Mouse (Mus musculus): ENCODE data around the gene Atp5j. TPM values are rescaled to one million over a fixed set of nuclear protein-coding genes. Genes with fewer than 3 reads are reported as not detected.

The Atp5j gene
- polyA plus RNA-seq, 1 experiment from 2014 or later = 1,284 TPM

- Histone ChIP-seq H3K27me3 (replicated peaks; ENCODE audit: control insufficient read depth, insufficient read depth, low read length) (no peaks in the 10 kb centered on the region), H3K9me3 (ENCODE audit: control insufficient read depth) (no peaks in the 10 kb centered on the region), H3K4me2 (replicated peaks; ENCODE audit: low read depth) (0 out of 2 replicates have a peak overlapping the region, but pooled peaks have one; percentile 52), H3K4me3 (ENCODE audit: low read depth, low read length) (no peak overlapping the region), H3K36me3 (ENCODE audit: control insufficient read depth, insufficient read depth) (no peaks in the 10 kb centered on the region), H3K9ac (ENCODE audit: low read depth, low read length) (no peak overlapping the region), H3K4me1 (replicated peaks; ENCODE audit: control insufficient read depth, insufficient read depth, low read length) (no peaks in the 10 kb centered on the region), H3K27ac (ENCODE audit: low read depth, low read length) (no peak overlapping the region)
- 64% methylated on average over 7 of the region's 7 CpGs for WGBS
- no peak for TF ChIP-seq CTCF (IDR thresholded peaks at IDR 0.05; ENCODE audit: low read depth)
- ATAC-seq = no peak
Observed at GRCm38 (mm10) chr16:84875718-84876035, 40.3 kb upstream of the Atp5j start.

GRCm38 (mm10) chr16:84875012-84875717 is 39.7 kb upstream of the Atp5j start:
- no peaks in the 10 kb centered on the region for H3K27me3 ChIP-seq (replicated peaks; ENCODE audit: control insufficient read depth, insufficient read depth, low read length)
- no peak for ATAC-seq
- no peaks in the 10 kb centered on the region for H3K4me1 ChIP-seq (replicated peaks; ENCODE audit: control insufficient read depth, insufficient read depth, low read length)
- H3K36me3 ChIP-seq (ENCODE audit: control insufficient read depth, insufficient read depth) = no peaks in the 10 kb centered on the region
- H3K9me3 ChIP-seq (ENCODE audit: control insufficient read depth) = no peaks in the 10 kb centered on the region
- peak; percentile 38 for TF ChIP-seq CTCF (IDR thresholded peaks at IDR 0.05; ENCODE audit: low read depth)
- H3K4me3 ChIP-seq (ENCODE audit: low read depth, low read length) = 0 out of 2 replicates have a peak overlapping the region, but pooled peaks have one; percentile 1
- no peak overlapping the region for H3K9ac ChIP-seq (ENCODE audit: low read depth, low read length)
- 63% methylated on average over 24 of the region's 24 CpGs for WGBS
- no peak overlapping the region for H3K27ac ChIP-seq (ENCODE audit: low read depth, low read length)
- H3K4me2 ChIP-seq (replicated peaks; ENCODE audit: low read depth) = peak overlapping the region; percentile 52

DNA sequence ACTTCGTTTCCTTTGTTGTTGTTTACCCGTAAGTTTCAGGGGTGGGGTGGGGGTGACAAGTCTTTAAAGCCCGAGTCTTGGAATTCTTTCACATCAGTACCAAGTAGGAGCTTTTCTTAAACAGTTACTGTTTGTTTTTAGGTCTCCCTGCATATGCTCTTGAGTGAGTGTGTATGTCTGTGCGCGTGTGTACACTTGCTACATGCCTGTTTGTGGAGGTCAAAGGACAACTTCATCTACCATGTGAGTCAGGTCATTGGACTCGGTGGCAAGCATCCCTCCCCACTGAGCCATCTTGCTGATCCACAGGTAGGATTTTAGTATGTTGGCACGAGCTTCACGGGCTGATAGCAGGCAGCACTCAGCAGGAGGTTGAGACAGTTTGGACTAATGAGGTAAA is 38.4 kb upstream of the Atp5j start:
- no peaks in the 10 kb centered on the region for H3K4me1 ChIP-seq (replicated peaks; ENCODE audit: control insufficient read depth, insufficient read depth, low read length)

GRCm38 (mm10) chr16:84864656-84865055 is 29.2 kb upstream of the Atp5j start:
- H3K4me2 ChIP-seq (replicated peaks; ENCODE audit: low read depth) = no peak overlapping the region
- peaks cover 24% of the 10 kb centered on the region for H3K36me3 ChIP-seq (ENCODE audit: control insufficient read depth, insufficient read depth)
- no peak overlapping the region for H3K27ac ChIP-seq (ENCODE audit: low read depth, low read length)
- no peak overlapping the region for H3K4me3 ChIP-seq (ENCODE audit: low read depth, low read length)
- H3K9me3 ChIP-seq (ENCODE audit: control insufficient read depth) = no peaks in the 10 kb centered on the region
- no peak for ATAC-seq
- no peak for TF ChIP-seq CTCF (IDR thresholded peaks at IDR 0.05; ENCODE audit: low read depth)
- WGBS = 80% methylated on average over 8 of the region's 8 CpGs
- H3K9ac ChIP-seq (ENCODE audit: low read depth, low read length) = no peak overlapping the region
- no peaks in the 10 kb centered on the region for H3K4me1 ChIP-seq (replicated peaks; ENCODE audit: control insufficient read depth, insufficient read depth, low read length)
- no peaks in the 10 kb centered on the region for H3K27me3 ChIP-seq (replicated peaks; ENCODE audit: control insufficient read depth, insufficient read depth, low read length)

More for the DNA sequence above, 38.4 kb upstream of the Atp5j start:
- H3K4me3 ChIP-seq (ENCODE audit: low read depth, low read length) = no peak overlapping the region
- no peak for ATAC-seq
- no peak overlapping the region for H3K27ac ChIP-seq (ENCODE audit: low read depth, low read length)
- no peak for TF ChIP-seq CTCF (IDR thresholded peaks at IDR 0.05; ENCODE audit: low read depth)
- H3K9ac ChIP-seq (ENCODE audit: low read depth, low read length) = no peak overlapping the region
- H3K36me3 ChIP-seq (ENCODE audit: control insufficient read depth, insufficient read depth) = no peaks in the 10 kb centered on the region
- 78% methylated on average over 8 of the region's 8 CpGs for WGBS
- no peak overlapping the region for H3K4me2 ChIP-seq (replicated peaks; ENCODE audit: low read depth)
- no peaks in the 10 kb centered on the region for H3K9me3 ChIP-seq (ENCODE audit: control insufficient read depth)
- H3K27me3 ChIP-seq (replicated peaks; ENCODE audit: control insufficient read depth, insufficient read depth, low read length) = no peaks in the 10 kb centered on the region

GRCm38 (mm10) chr16:84853492-84853891 is 18.1 kb upstream of the Atp5j start:
- WGBS = 81% methylated on average over 6 of the region's 6 CpGs
- H3K4me1 ChIP-seq (replicated peaks; ENCODE audit: control insufficient read depth, insufficient read depth, low read length) = no peaks in the 10 kb centered on the region
- no peak overlapping the region for H3K27ac ChIP-seq (ENCODE audit: low read depth, low read length)
- H3K4me2 ChIP-seq (replicated peaks; ENCODE audit: low read depth) = no peak overlapping the region
- no peak for TF ChIP-seq CTCF (IDR thresholded peaks at IDR 0.05; ENCODE audit: low read depth)
- H3K9ac ChIP-seq (ENCODE audit: low read depth, low read length) = no peak overlapping the region
- H3K9me3 ChIP-seq (ENCODE audit: control insufficient read depth) = no peaks in the 10 kb centered on the region
- H3K4me3 ChIP-seq (ENCODE audit: low read depth, low read length) = no peak overlapping the region
- H3K36me3 ChIP-seq (ENCODE audit: control insufficient read depth, insufficient read depth) = peaks cover 47% of the 10 kb centered on the region
- H3K27me3 ChIP-seq (replicated peaks; ENCODE audit: control insufficient read depth, insufficient read depth, low read length) = no peaks in the 10 kb centered on the region
- ATAC-seq = no peak

DNA sequence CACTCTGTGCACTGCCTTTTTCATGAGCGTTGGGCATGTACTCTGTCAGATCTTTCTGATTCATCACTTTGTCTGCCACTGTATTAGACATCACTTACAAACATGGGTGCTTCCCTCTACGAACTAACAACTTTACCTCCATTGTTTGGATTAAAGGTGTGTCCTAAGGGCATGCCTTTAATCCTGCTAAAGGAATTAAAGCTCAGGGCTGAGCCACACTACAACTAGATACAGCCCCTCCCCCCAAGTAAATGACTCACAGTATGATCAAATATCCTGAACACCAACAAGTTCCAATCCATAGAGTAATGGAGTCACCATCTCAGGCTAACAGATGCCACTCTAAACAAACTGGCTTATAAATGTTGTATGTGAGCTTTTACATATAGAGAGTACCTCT is 3.2 kb upstream of the Atp5j start:
- 70% methylated on average over 2 of the region's 2 CpGs for WGBS
- no peak for ATAC-seq

More for the DNA sequence above, 3.2 kb upstream of the Atp5j start:
- Histone ChIP-seq H3K4me2 (replicated peaks; ENCODE audit: low read depth) (no peak overlapping the region), H3K36me3 (ENCODE audit: control insufficient read depth, insufficient read depth) (peaks cover 14% of the 10 kb centered on the region), H3K4me3 (ENCODE audit: low read depth, low read length) (no peak overlapping the region), H3K27me3 (replicated peaks; ENCODE audit: control insufficient read depth, insufficient read depth, low read length) (no peaks in the 10 kb centered on the region), H3K9ac (ENCODE audit: low read depth, low read length) (no peak overlapping the region), H3K4me1 (replicated peaks; ENCODE audit: control insufficient read depth, insufficient read depth, low read length) (peaks cover 3% of the 10 kb centered on the region; the same call in 1 of the 2 replicates), H3K27ac (ENCODE audit: low read depth, low read length) (no peak overlapping the region), H3K9me3 (ENCODE audit: control insufficient read depth) (no peaks in the 10 kb centered on the region)
- no peak for TF ChIP-seq CTCF (IDR thresholded peaks at IDR 0.05; ENCODE audit: low read depth)
